Mouse (Mus musculus): ENCODE data around the gene Il17c.

Gene Il17c

GRCm38 (mm10) chr8:122421376-122422070, at the start of gene Il17c:
Gene Il17c (plus strand): TSS chr8:122422020.
- no peak for DNase-seq

- DNase-seq = no peak
Observed at GRCm38 (mm10) chr8:122375320-122375719, 46.5 kb upstream of the Il17c start.

GRCm38 (mm10) chr8:122375751-122376364, 46.0 kb upstream of the Il17c start:
- DNase-seq = no peak

GRCm38 (mm10) chr8:122376365-122377231, 45.2 kb upstream of the Il17c start, which contains the start of gene Zc3h18:
Gene Zc3h18 (plus strand): TSS chr8:122376609.
- DNase-seq = peak; percentile 100

- DNase-seq = no peak
Observed at GRCm38 (mm10) chr8:122383039-122383438, 38.8 kb upstream of the Il17c start.

GRCm38 (mm10) chr8:122389357-122389756, 32.5 kb upstream of the Il17c start:
- no peak for DNase-seq

- DNase-seq = no peak
Observed at GRCm38 (mm10) chr8:122390758-122391157, 31.1 kb upstream of the Il17c start.

GRCm38 (mm10) chr8:122393717-122394116, 28.1 kb upstream of the Il17c start:
- DNase-seq = no peak

- DNase-seq = no peak
Observed at GRCm38 (mm10) chr8:122395291-122395690, 26.5 kb upstream of the Il17c start.

- no peak for DNase-seq
Observed at GRCm38 (mm10) chr8:122398186-122398585, 23.6 kb upstream of the Il17c start.

- DNase-seq = no peak
Observed at GRCm38 (mm10) chr8:122405146-122405805, 16.5 kb upstream of the Il17c start.

GRCm38 (mm10) chr8:122407678-122408077, 14.1 kb upstream of the Il17c start:
- peak; percentile 95 for DNase-seq

GRCm38 (mm10) chr8:122414311-122414710, 7.5 kb upstream of the Il17c start:
- DNase-seq = no peak

- no peak for DNase-seq
Observed at GRCm38 (mm10) chr8:122415554-122415953, 6.3 kb upstream of the Il17c start.

- DNase-seq = no peak
Observed at GRCm38 (mm10) chr8:122419881-122420555, 1.8 kb upstream of the Il17c start.

- no peak for DNase-seq
Observed at GRCm38 (mm10) chr8:122423217-122423616, 1.4 kb downstream of the Il17c start.

GRCm38 (mm10) chr8:122423659-122424058, 1.8 kb downstream of the Il17c start:
- peak; percentile 98 for DNase-seq

GRCm38 (mm10) chr8:122426145-122426544, 4.3 kb downstream of the Il17c start:
- DNase-seq = peak; percentile 89

- no peak for DNase-seq
Observed at GRCm38 (mm10) chr8:122427607-122428006, 5.8 kb downstream of the Il17c start.

GRCm38 (mm10) chr8:122428163-122428562, 6.3 kb downstream of the Il17c start:
- no peak for DNase-seq

- DNase-seq = peak; percentile 98
Observed at GRCm38 (mm10) chr8:122430058-122430636, 8.3 kb downstream of the Il17c start.

- no peak for DNase-seq
Observed at GRCm38 (mm10) chr8:122430646-122431045, 8.8 kb downstream of the Il17c start.
